Mouse (Mus musculus) forebrain, embryonic 12.5 days (tissue): ENCODE measurements around the gene Rbms3. TPM values are rescaled to one million over a fixed set of nuclear protein-coding genes. Genes with fewer than 3 reads are reported as not detected.
A peak's percentile ranks its signal among the peaks of the same experiment; 100 is the strongest.

Source experiments
- ATAC-seq: fragments of 200-750 bp; cut with Nextera tagmentation; 2 replicates; pipeline ENCODE4 v1.8.0; 2017; ENCODE audit warnings: moderate TSS enrichment; ENCODE audit not compliant: low FRiP score
- H3K27ac ChIP-seq: fragments of 300-500 bp; sonication (generic); 2 replicates; pipeline ENCODE4 v1.5.1; 2016; ENCODE audit warnings: mild to moderate bottlenecking
- H3K27me3 ChIP-seq: fragments of 300-500 bp; sonication (generic); 2 replicates; pipeline ENCODE4 v1.6.1; 2016; ENCODE audit warnings: mild to moderate bottlenecking
- H3K36me3 ChIP-seq: fragments of 300-500 bp; sonication (generic); replicated peaks from 2 replicates; pipeline ENCODE4 v1.6.1; 2016; ENCODE audit warnings: mild to moderate bottlenecking
- H3K4me1 ChIP-seq: fragments of 300-500 bp; sonication (generic); 2 replicates; pipeline ENCODE4 v1.6.1; 2016
- H3K4me2 ChIP-seq: fragments of 300-500 bp; sonication (generic); 2 replicates; pipeline ENCODE4 v1.6.1; 2016; ENCODE audit warnings: mild to moderate bottlenecking, moderate library complexity
- H3K4me3 ChIP-seq: fragments of 300-500 bp; sonication (generic); replicated peaks from 2 replicates; pipeline ENCODE4 v1.5.1; 2016; ENCODE audit warnings: mild to moderate bottlenecking
- H3K9ac ChIP-seq: fragments of 300-500 bp; sonication (generic); 2 replicates; pipeline ENCODE4 v1.6.1; 2016; ENCODE audit warnings: mild to moderate bottlenecking
- H3K9me3 ChIP-seq: fragments of 300-500 bp; sonication (generic); 2 replicates; pipeline ENCODE4 v1.6.1; 2016
- WGBS: fragments of 180-500 bp; shearing (Covaris S2); methylation state at CpG from one replicate; pipeline ENCODE4 v1.1.7; 2016; 5-methylcytosine and 5-hydroxymethylcytosine counted together
- polyA plus RNA-seq: library from polyadenylated mRNA; unstranded; fragments of >200 nt; fragmentation: Nextera tagmentation; extraction: Ambion mirVana; gene quantifications from 2 replicates; pipeline ENCODE4 v1.2.1, GENCODE M21; 2016

The Rbms3 gene
- polyA plus RNA-seq, 1 experiment from 2014 or later: 14.1 TPM

DNA sequence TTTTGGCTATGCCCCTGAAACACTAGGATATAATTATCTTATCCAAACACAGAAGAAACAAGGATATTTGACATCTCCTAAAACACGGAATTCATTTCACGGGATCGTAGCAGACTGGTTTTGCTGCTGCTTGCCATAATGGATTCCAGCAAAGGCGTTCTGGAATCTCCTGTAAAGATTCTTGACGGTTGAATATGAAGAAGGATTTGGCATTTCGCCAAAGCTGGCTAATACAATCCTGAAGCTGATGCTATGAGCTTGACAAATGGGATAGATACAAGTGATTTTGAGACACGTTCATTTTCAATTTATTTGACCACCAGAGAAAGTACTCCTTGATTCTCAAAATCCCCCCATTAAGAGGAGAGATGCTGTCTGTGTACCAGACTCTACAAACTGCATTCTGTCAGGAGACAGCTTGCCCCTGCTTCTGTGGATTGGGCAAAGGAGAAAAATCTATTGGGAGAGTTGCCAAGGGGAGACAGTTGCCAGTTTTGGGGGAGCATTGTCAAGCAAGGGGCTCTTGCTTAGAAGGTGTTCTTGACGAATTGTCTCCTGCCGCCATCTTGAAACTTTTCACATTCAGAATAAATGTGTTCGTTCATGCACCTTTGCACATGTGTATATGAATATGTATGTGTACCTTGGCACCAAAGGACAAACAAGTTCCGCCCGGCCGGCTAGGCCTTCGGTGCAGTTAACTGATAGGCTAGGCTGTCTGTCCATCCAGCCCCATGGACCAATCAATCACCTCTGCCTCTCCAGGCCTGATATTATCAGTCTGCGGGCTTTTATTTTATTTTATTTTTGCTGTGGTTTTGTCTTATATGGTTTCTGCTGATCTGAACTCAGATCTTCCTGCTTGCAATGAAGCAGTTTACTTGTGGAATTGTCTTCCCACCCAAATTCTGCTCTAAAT, 442.3 kb downstream of the Rbms3 start:
- no peak for ATAC-seq
- 86% methylated on average over 15 of the region's 15 CpGs for WGBS
- H3K4me3 ChIP-seq: no peak overlapping the region
- H3K4me2 ChIP-seq: no peak overlapping the region
- peaks cover 5% of the 10 kb centered on the region; the same call in 1 of the 2 replicates for H3K4me1 ChIP-seq
- H3K9ac ChIP-seq: no peak overlapping the region
- no peaks in the 10 kb centered on the region for H3K9me3 ChIP-seq
- no peaks in the 10 kb centered on the region for H3K36me3 ChIP-seq
- no peak overlapping the region for H3K27ac ChIP-seq
- H3K27me3 ChIP-seq: no peaks in the 10 kb centered on the region

DNA sequence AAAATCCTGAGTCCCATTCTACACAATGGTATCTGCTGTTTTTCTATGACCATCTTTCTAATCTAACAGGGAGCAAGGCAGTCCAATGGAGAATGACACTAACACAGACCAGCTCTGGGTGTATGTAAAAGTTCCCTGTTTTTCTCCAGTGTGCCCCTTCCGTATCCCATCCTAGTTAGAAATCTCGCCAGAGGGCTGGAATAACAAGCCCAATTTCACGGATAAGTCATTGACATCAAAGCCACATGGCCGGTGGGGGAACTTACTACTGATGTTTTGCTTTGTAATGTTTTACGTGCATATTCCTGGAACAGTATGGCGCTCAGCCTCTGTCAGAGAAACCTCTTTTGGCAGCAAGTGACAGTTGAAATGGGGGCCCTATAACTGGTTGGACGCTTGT, 449.1 kb downstream of the Rbms3 start:
- Histone ChIP-seq H3K4me1 (peaks cover 2% of the 10 kb centered on the region; the same call in 1 of the 2 replicates), H3K4me3 (no peak overlapping the region), H3K27ac (no peak overlapping the region), H3K27me3 (no peaks in the 10 kb centered on the region), H3K36me3 (no peaks in the 10 kb centered on the region), H3K4me2 (no peak overlapping the region), H3K9ac (no peak overlapping the region), H3K9me3 (no peaks in the 10 kb centered on the region)
- 80% methylated on average over 7 of the region's 7 CpGs for WGBS
- ATAC-seq: no peak

DNA sequence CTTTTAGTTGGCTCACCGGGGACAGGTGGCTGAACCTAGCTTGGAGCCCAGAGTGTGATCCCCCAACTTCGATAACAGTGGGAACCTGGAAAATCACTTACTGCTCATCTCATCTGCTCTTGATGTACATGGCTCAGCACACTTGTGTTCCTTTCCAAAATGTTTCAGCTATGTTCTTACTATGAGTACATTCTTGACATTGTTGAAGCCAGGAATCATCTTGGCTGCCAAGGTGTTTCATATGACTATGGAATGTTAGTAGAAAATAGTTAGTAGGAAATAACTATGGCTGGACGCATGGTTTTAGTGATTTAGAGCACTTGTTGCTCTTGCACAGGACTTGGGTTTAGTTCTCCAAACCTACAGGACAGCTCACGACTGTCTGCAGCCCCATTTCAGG, 451.3 kb downstream of the Rbms3 start:
- H3K9ac ChIP-seq: no peak overlapping the region
- no peak overlapping the region for H3K4me2 ChIP-seq
- peaks cover 2% of the 10 kb centered on the region; the same call in 1 of the 2 replicates for H3K4me1 ChIP-seq
- H3K27ac ChIP-seq: no peak overlapping the region
- 88% methylated on average over 4 of the region's 4 CpGs for WGBS
- H3K36me3 ChIP-seq: no peaks in the 10 kb centered on the region
- H3K9me3 ChIP-seq: no peaks in the 10 kb centered on the region
- no peak overlapping the region for H3K4me3 ChIP-seq
- H3K27me3 ChIP-seq: no peaks in the 10 kb centered on the region
- no peak for ATAC-seq

GRCm38 (mm10) chr9:117172526-117172925, 457.2 kb downstream of the Rbms3 start:
- no peak overlapping the region for H3K4me2 ChIP-seq
- no peak for ATAC-seq
- H3K4me3 ChIP-seq: no peak overlapping the region
- no peak overlapping the region for H3K27ac ChIP-seq
- no peaks in the 10 kb centered on the region for H3K27me3 ChIP-seq
- no peaks in the 10 kb centered on the region for H3K36me3 ChIP-seq
- WGBS: 91% methylated on average over 7 of the region's 7 CpGs
- no peak overlapping the region for H3K9ac ChIP-seq
- peaks cover 2% of the 10 kb centered on the region; the same call in 1 of the 2 replicates for H3K4me1 ChIP-seq
- H3K9me3 ChIP-seq: no peaks in the 10 kb centered on the region

- Histone ChIP-seq H3K4me2 (no peak overlapping the region), H3K36me3 (no peaks in the 10 kb centered on the region), H3K4me1 (peaks cover 6% of the 10 kb centered on the region), H3K4me3 (no peak overlapping the region), H3K9ac (no peak overlapping the region), H3K9me3 (no peaks in the 10 kb centered on the region), H3K27me3 (no peaks in the 10 kb centered on the region), H3K27ac (no peak overlapping the region)
- WGBS: 92% methylated on average over 5 of the region's 5 CpGs
- ATAC-seq: no peak
These were observed 460.5 kb downstream of the Rbms3 start for GRCm38 (mm10) chr9:117169196-117169595.

DNA sequence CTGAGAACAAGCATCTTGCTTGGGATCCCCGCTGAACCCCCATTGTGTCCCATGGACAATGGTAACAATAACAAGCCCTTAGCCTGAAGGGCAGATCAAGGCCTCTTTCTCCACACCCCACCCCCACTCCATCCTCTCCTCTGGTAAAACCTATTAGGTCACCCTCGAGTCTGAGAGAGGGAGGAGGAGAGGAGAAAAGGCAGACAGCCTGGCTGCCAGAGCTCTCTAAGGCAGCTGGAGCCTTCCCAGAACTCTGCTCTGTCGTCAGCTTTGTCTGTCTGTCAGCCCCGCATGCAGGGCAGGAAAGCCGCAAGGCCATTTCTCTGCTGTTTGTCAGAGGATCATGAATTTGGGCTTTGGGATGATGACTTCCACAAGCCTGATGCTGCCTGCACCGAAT, 466.6 kb downstream of the Rbms3 start:
- WGBS: 8% methylated on average over 6 of the region's 6 CpGs
- H3K36me3 ChIP-seq: no peaks in the 10 kb centered on the region
- peaks cover 17% of the 10 kb centered on the region for H3K4me1 ChIP-seq
- no peak overlapping the region for H3K27ac ChIP-seq
- no peak overlapping the region for H3K4me3 ChIP-seq
- H3K4me2 ChIP-seq: no peak overlapping the region; the same call in 1 of the 2 replicates
- ATAC-seq: no peak; the same call in 1 of the 2 replicates
- H3K27me3 ChIP-seq: no peaks in the 10 kb centered on the region
- no peaks in the 10 kb centered on the region for H3K9me3 ChIP-seq
- H3K9ac ChIP-seq: no peak overlapping the region

DNA sequence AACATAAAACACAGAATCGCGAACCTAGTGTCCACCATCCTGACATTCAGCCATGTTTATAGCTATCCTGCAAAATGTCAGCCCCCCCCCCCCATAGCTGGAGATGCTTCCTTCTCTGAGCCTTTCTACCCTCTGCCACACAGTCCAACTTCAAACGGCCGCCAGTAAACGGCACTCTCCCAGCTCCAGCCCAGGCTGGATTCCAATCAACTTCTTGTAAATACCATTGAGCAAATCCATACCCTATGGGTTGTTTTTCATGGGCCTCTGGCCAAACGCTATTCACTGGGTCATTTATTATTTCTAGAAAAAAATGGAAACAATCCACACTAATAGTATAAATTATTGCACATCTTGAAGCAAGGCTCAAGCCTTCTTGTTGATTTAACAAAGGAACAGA, 468.6 kb downstream of the Rbms3 start:
- Histone ChIP-seq H3K4me3 (no peak overlapping the region), H3K4me2 (no peak overlapping the region), H3K27ac (no peak overlapping the region), H3K9me3 (no peaks in the 10 kb centered on the region), H3K9ac (no peak overlapping the region), H3K36me3 (no peaks in the 10 kb centered on the region), H3K4me1 (peaks cover 15% of the 10 kb centered on the region), H3K27me3 (no peaks in the 10 kb centered on the region)
- WGBS: 84% methylated on average over 6 of the region's 6 CpGs
- no peak for ATAC-seq

- H3K27me3 ChIP-seq: no peaks in the 10 kb centered on the region
- H3K4me3 ChIP-seq: no peak overlapping the region
- H3K4me2 ChIP-seq: no peak overlapping the region
- 0 out of 2 replicates have a peak overlapping the region, but pooled peaks have one; percentile 8 for H3K27ac ChIP-seq
- H3K36me3 ChIP-seq: no peaks in the 10 kb centered on the region
- H3K9me3 ChIP-seq: no peaks in the 10 kb centered on the region
- no peak overlapping the region for H3K9ac ChIP-seq
- ATAC-seq: no peak
- H3K4me1 ChIP-seq: peaks cover 3% of the 10 kb centered on the region; the same call in 1 of the 2 replicates
- WGBS: 84% methylated on average over 9 of the region's 9 CpGs
These were observed 473.3 kb downstream of the Rbms3 start for GRCm38 (mm10) chr9:117156330-117156905.

GRCm38 (mm10) chr9:117154590-117154989, 475.1 kb downstream of the Rbms3 start:
- WGBS: 93% methylated on average over 4 of the region's 4 CpGs
- Histone ChIP-seq H3K4me2 (no peak overlapping the region), H3K4me3 (no peak overlapping the region), H3K36me3 (no peaks in the 10 kb centered on the region), H3K27ac (no peak overlapping the region), H3K9ac (no peak overlapping the region), H3K9me3 (no peaks in the 10 kb centered on the region), H3K4me1 (peaks cover 3% of the 10 kb centered on the region; the same call in 1 of the 2 replicates), H3K27me3 (no peaks in the 10 kb centered on the region)
- no peak for ATAC-seq

DNA sequence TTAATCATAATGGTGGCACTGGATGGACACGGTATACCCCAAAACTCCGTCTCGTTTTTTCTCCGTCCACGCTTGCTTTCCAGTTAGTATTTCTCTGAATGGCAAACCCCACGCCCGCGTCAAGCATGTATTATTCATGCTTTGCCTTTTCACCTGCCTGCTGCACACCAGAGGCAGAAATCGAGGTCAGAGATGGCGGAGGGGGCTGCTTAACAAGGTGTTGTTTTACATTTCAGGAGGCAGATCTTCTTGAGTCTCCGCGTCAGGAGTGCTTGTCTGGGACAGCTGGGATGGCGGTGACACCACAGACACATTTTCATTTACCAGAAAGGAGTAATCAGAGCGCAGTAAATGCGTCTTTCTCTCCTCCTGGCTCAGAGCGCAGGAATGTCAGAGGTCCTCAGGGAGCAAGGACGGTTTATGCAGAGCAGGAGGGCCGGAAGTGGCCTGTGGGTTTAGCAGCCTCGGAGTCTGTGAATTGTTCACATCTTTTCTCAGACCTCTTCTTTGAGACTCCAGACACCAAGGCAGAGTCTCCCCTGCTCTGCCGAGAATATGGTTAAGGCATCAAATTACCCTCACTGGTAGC, 475.9 kb downstream of the Rbms3 start:
- Histone ChIP-seq H3K4me1 (peaks cover 3% of the 10 kb centered on the region; the same call in 1 of the 2 replicates), H3K4me3 (no peak overlapping the region), H3K9me3 (no peaks in the 10 kb centered on the region), H3K27ac (peak overlapping the region; percentile 25; the same call in 1 of the 2 replicates), H3K27me3 (no peaks in the 10 kb centered on the region), H3K4me2 (no peak overlapping the region), H3K9ac (no peak overlapping the region), H3K36me3 (no peaks in the 10 kb centered on the region)
- no peak for ATAC-seq
- WGBS: 73% methylated on average over 20 of the region's 20 CpGs

DNA sequence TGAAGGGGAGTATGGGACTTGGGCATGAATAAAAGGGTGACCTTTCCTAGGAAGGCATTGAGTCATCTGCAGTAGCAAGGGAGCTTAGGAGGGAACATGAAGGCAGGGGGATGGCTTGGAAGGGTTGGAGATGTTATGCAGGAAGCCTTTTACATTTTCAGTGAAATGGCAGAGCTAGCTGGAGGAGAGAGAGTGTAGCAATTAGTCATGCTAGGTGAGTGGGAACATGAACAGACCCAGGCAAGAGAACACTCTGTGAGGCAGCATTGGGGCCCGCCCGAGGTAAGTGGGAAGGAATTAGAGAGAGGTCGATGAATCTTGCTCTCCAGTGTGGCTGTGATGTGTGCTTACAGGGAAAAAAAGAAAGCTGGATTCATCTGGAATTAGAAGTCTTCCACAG, 477.8 kb downstream of the Rbms3 start:
- no peak for ATAC-seq
- no peaks in the 10 kb centered on the region for H3K9me3 ChIP-seq
- no peaks in the 10 kb centered on the region for H3K27me3 ChIP-seq
- H3K27ac ChIP-seq: no peak overlapping the region
- H3K36me3 ChIP-seq: no peaks in the 10 kb centered on the region
- H3K4me1 ChIP-seq: peaks cover 3% of the 10 kb centered on the region; the same call in 1 of the 2 replicates
- no peak overlapping the region for H3K4me3 ChIP-seq
- WGBS: 78% methylated on average over 3 of the region's 3 CpGs
- no peak overlapping the region for H3K9ac ChIP-seq
- no peak overlapping the region for H3K4me2 ChIP-seq

DNA sequence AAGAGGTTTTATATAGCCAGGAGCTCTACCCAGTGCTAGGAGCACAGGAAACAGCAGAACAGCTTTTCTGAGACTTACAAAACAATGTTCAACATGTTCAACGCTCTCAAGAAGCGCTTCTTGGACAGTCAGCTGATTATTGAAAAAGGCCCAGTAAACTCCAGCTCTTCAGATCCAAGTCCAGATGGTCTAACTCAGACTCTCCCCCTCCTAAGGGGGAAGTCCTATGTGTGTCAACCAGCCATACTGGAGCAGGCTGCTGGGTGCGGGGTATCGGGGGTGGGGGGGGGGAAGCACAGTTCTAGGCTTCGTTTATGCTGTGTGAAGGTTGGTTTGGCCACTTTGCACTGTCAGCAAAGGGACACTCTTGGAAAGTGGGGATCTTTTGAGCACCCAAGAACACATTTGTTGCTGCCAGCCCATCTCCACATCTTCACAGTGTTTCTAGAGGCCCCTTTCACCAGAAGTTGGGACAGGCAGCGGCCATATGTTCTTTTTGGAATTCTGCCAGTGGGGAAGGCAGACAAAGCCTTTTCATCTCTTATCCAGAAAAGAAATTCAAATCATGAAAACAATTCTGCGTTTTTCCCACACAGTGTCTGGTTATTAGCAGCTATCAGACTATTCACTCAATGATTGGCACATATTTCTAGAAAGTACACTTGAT, 485.5 kb downstream of the Rbms3 start:
- H3K9me3 ChIP-seq: no peaks in the 10 kb centered on the region
- WGBS: 80% methylated on average over 7 of the region's 7 CpGs
- no peak for ATAC-seq
- H3K4me2 ChIP-seq: no peak overlapping the region
- H3K4me1 ChIP-seq: no peaks in the 10 kb centered on the region
- H3K27me3 ChIP-seq: no peaks in the 10 kb centered on the region
- H3K27ac ChIP-seq: no peak overlapping the region
- H3K4me3 ChIP-seq: no peak overlapping the region
- no peaks in the 10 kb centered on the region for H3K36me3 ChIP-seq
- no peak overlapping the region for H3K9ac ChIP-seq
